Mouse (Mus musculus): ENCODE data around the gene N4bp3. TPM values are rescaled to one million over a fixed set of nuclear protein-coding genes. Genes with fewer than 3 reads are reported as not detected.
"Not testable (repeated sequence)": the region's sequence is repeated elsewhere in the genome, so short reads cannot be mapped to it uniquely, and the experiment has no call there.

Gene N4bp3
- polyA plus RNA-seq, 1 experiment from 2014 or later, result 22.3 TPM

DNA sequence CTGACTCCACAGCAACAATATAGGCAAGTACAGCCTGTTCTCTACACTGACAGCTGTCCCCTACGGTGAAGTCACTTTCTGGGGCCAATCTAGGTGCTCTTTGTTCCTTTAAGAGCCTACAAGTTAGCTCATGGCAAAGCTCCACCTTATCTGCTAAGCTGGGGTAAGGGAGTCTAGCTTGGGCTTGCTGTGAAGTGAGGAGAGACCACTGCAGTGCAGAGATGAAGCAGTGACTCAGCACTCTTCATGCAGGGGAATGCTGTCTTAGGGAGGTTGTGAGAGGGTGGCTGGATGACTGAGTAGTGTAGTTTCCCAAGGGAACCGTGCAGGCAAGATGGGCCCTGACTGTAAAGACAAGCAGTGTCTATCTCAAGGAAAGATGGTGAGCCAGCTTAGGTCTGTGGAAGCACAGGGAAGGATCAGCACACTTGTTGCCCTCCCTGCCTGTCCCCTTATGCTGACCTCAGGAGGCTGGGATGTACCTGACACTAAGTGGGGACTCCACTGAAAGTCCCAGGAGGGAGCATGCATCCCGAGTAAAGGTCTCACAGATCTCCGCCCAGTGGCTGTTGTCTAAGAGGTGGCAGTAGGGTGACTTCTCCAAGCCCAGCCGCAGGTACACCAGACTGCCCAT, 25.3 kb downstream of the N4bp3 start:
- Histone ChIP-seq H3K36me3 (ENCODE audit: control insufficient read depth, insufficient read depth, low read length) (peaks cover 27% of the 10 kb centered on the region), H3K9me3 (replicated peaks; ENCODE audit: control insufficient read depth, low read length, poor library complexity, severe bottlenecking) (no peaks in the 10 kb centered on the region), H3K4me2 (ENCODE audit: low read length) (no peak overlapping the region), H3K27me3 (ENCODE audit: control insufficient read depth, insufficient read depth, low read depth, low read length) (no peaks in the 10 kb centered on the region), H3K4me3 (ENCODE audit: low read depth, low read length) (no peak overlapping the region), H3K9ac (ENCODE audit: low read depth, low read length) (no peak overlapping the region), H3K27ac (ENCODE audit: low read length) (no peak overlapping the region), H3K4me1 (ENCODE audit: control insufficient read depth, insufficient read depth, low read length) (peaks cover 10% of the 10 kb centered on the region)
- WGBS, result 85% methylated on average over 5 of the region's 5 CpGs
- no peak for ATAC-seq

GRCm38 (mm10) chr11:51622971-51623491, 27.6 kb downstream of the N4bp3 start:
- no peaks in the 10 kb centered on the region for H3K9me3 ChIP-seq (replicated peaks; ENCODE audit: control insufficient read depth, low read length, poor library complexity, severe bottlenecking)
- H3K4me1 ChIP-seq (ENCODE audit: control insufficient read depth, insufficient read depth, low read length), result peaks cover 15% of the 10 kb centered on the region
- H3K4me2 ChIP-seq (ENCODE audit: low read length), result no peak overlapping the region
- H3K9ac ChIP-seq (ENCODE audit: low read depth, low read length), result no peak overlapping the region
- 93% methylated on average over 7 of the region's 7 CpGs for WGBS
- ATAC-seq, result no peak
- H3K27me3 ChIP-seq (ENCODE audit: control insufficient read depth, insufficient read depth, low read depth, low read length), result no peaks in the 10 kb centered on the region
- peaks cover 27% of the 10 kb centered on the region for H3K36me3 ChIP-seq (ENCODE audit: control insufficient read depth, insufficient read depth, low read length)
- H3K4me3 ChIP-seq (ENCODE audit: low read depth, low read length), result no peak overlapping the region
- H3K27ac ChIP-seq (ENCODE audit: low read length), result no peak overlapping the region

GRCm38 (mm10) chr11:51621776-51622175, 28.9 kb downstream of the N4bp3 start:
- no peaks in the 10 kb centered on the region for H3K27me3 ChIP-seq (ENCODE audit: control insufficient read depth, insufficient read depth, low read depth, low read length)
- ATAC-seq, result no peak

DNA sequence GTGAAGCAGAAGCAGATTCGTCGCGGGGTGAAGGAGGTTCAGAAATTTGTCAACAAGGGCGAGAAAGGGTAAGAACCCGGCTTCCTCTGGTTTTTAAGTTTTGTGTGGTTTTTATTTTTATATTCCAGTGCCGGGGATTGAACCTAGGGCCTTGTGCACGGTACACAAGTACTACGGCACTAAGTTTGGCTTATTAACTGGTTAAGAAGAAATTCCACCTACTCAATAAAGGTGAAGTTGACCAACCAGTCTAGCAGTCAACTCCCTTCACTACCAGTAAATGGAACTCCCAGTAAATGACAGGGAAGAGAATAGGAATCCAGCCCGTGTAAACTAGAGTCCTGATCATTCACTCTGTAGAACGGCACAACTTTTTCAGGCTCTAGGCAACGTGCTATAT, 30.6 kb downstream of the N4bp3 start:
- H3K27ac ChIP-seq (ENCODE audit: low read length), result no peak overlapping the region
- no peak for ATAC-seq
- WGBS, result 2% methylated on average over 11 of the region's 11 CpGs

More at GRCm38 (mm10) chr11:51621776-51622175, 28.9 kb downstream of the N4bp3 start:
- Histone ChIP-seq H3K4me2 (ENCODE audit: low read length) (no peak overlapping the region), H3K4me3 (ENCODE audit: low read depth, low read length) (no peak overlapping the region), H3K4me1 (ENCODE audit: control insufficient read depth, insufficient read depth, low read length) (peaks cover 15% of the 10 kb centered on the region), H3K27ac (ENCODE audit: low read length) (no peak overlapping the region), H3K9me3 (replicated peaks; ENCODE audit: control insufficient read depth, low read length, poor library complexity, severe bottlenecking) (no peaks in the 10 kb centered on the region), H3K36me3 (ENCODE audit: control insufficient read depth, insufficient read depth, low read length) (peaks cover 25% of the 10 kb centered on the region), H3K9ac (ENCODE audit: low read depth, low read length) (no peak overlapping the region)
- 88% methylated on average over 2 of the region's 2 CpGs for WGBS

GRCm38 (mm10) chr11:51619409-51620060, 31.1 kb downstream of the N4bp3 start, which contains the start of gene Nhp2:
Gene Nhp2, plus strand, starts transcription at chr11:51619735.
- peak within 1 kb of the TSS; percentile 53 for H3K9ac ChIP-seq (ENCODE audit: low read depth, low read length)
- no peak within 1 kb of the TSS for H3K27ac ChIP-seq (ENCODE audit: low read length)
- ATAC-seq, result peak; percentile 96
- peak within 1 kb of the TSS; percentile 82 for H3K4me2 ChIP-seq (ENCODE audit: low read length)
- H3K4me1 ChIP-seq (ENCODE audit: control insufficient read depth, insufficient read depth, low read length), result peaks cover 18% of the 10 kb centered on the region
- H3K27me3 ChIP-seq (ENCODE audit: control insufficient read depth, insufficient read depth, low read depth, low read length), result no peaks in the 10 kb centered on the region
- peak within 1 kb of the TSS; percentile 49 for H3K4me3 ChIP-seq (ENCODE audit: low read depth, low read length)
- peaks cover 17% of the 10 kb centered on the region for H3K36me3 ChIP-seq (ENCODE audit: control insufficient read depth, insufficient read depth, low read length)
- no peaks in the 10 kb centered on the region for H3K9me3 ChIP-seq (replicated peaks; ENCODE audit: control insufficient read depth, low read length, poor library complexity, severe bottlenecking)
- WGBS, result under 1% methylated on average over 51 of the region's 51 CpGs

More for the DNA sequence above, 30.6 kb downstream of the N4bp3 start:
- peak overlapping the region; percentile 82 for H3K4me2 ChIP-seq (ENCODE audit: low read length)
- peak overlapping the region; percentile 53 for H3K9ac ChIP-seq (ENCODE audit: low read depth, low read length)
- H3K4me3 ChIP-seq (ENCODE audit: low read depth, low read length), result peak overlapping the region; percentile 49
- H3K4me1 ChIP-seq (ENCODE audit: control insufficient read depth, insufficient read depth, low read length), result peaks cover 18% of the 10 kb centered on the region
- H3K9me3 ChIP-seq (replicated peaks; ENCODE audit: control insufficient read depth, low read length, poor library complexity, severe bottlenecking), result no peaks in the 10 kb centered on the region
- peaks cover 19% of the 10 kb centered on the region for H3K36me3 ChIP-seq (ENCODE audit: control insufficient read depth, insufficient read depth, low read length)
- H3K27me3 ChIP-seq (ENCODE audit: control insufficient read depth, insufficient read depth, low read depth, low read length), result no peaks in the 10 kb centered on the region

DNA sequence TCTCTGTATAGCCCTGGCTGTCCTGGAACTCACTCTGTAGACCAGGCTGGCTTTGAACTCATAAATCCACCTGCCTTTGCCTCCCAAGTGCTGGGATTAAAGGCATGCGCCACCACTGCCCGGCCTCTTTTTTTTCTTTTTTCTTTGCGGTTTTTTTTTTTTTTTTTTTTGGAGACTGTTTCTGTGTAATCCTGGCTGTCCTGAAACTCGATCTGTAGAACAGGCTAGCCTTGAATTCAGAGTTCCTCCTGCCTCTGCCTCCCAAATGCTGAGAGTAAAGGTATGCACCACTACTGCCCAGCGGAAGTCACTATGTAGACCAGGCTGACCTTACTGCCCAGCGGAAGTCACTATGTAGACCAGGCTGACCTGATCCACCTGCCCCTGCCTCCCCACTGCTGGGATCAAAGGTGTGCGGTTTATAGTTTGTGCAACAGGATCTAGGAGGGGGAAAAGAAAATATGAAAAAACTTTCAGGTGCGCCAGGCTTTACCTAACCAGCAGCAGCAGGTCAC, 31.7 kb downstream of the N4bp3 start:
- H3K9ac ChIP-seq (ENCODE audit: low read depth, low read length), result peak overlapping the region; percentile 36; the same call in 1 of the 2 replicates
- H3K4me1 ChIP-seq (ENCODE audit: control insufficient read depth, insufficient read depth, low read length), result peaks cover 18% of the 10 kb centered on the region
- peak; percentile 64 for ATAC-seq
- H3K36me3 ChIP-seq (ENCODE audit: control insufficient read depth, insufficient read depth, low read length), result peaks cover 12% of the 10 kb centered on the region
- WGBS, result 49% methylated on average over 8 of the region's 8 CpGs
- H3K4me3 ChIP-seq (ENCODE audit: low read depth, low read length), result peak overlapping the region; percentile 49
- peak overlapping the region; percentile 82 for H3K4me2 ChIP-seq (ENCODE audit: low read length)
- H3K27me3 ChIP-seq (ENCODE audit: control insufficient read depth, insufficient read depth, low read depth, low read length), result no peaks in the 10 kb centered on the region
- H3K9me3 ChIP-seq (replicated peaks; ENCODE audit: control insufficient read depth, low read length, poor library complexity, severe bottlenecking), result no peaks in the 10 kb centered on the region
- H3K27ac ChIP-seq (ENCODE audit: low read length), result no peak overlapping the region

DNA sequence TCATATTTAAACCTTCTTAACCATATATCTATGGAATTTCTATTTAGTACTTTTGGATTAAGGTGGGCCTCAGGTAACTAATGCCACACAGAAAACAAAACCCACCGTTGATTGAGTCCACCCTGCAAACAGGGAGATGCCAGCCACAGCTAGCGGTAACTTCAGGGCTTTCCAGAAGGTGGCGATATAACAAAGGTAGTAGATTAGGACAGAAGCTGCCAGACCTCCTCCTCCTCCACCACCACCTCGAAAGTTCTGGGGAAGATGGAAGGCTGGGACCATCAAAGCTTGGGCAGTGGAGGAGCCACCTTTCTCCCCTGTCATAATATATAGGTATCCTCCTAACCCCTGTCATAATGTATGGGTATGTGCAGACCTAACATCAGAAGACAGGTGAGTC, 32.9 kb downstream of the N4bp3 start:
- Histone ChIP-seq H3K4me1 (ENCODE audit: control insufficient read depth, insufficient read depth, low read length) (peaks cover 18% of the 10 kb centered on the region), H3K36me3 (ENCODE audit: control insufficient read depth, insufficient read depth, low read length) (peaks cover 3% of the 10 kb centered on the region; the same call in 1 of the 2 replicates), H3K27me3 (ENCODE audit: control insufficient read depth, insufficient read depth, low read depth, low read length) (no peaks in the 10 kb centered on the region), H3K9ac (ENCODE audit: low read depth, low read length) (no peak overlapping the region), H3K9me3 (replicated peaks; ENCODE audit: control insufficient read depth, low read length, poor library complexity, severe bottlenecking) (no peaks in the 10 kb centered on the region), H3K4me3 (ENCODE audit: low read depth, low read length) (no peak overlapping the region), H3K27ac (ENCODE audit: low read length) (no peak overlapping the region), H3K4me2 (ENCODE audit: low read length) (no peak overlapping the region)
- 4% methylated on average over 4 of the region's 4 CpGs for WGBS
- ATAC-seq, result no peak

DNA sequence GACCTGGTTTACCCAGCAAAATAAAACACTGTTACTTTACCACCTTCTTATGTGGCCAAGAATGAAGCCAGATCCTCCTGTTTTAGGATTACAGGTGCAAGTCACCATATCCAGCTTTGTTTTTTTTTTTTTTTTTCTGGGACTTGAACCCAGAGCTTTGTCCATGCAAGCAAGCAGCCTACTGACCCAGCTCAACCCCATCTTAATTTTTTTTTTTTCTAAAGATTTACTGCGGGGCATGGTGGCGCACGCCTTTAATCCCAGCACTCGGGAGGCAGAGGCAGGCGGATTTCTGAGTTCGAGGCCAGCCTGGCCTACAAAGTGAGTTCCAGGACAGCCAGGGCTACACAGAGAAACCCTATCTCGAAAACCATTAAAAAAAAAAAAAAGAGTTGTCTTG, 34.5 kb downstream of the N4bp3 start:
- H3K9me3 ChIP-seq (replicated peaks; ENCODE audit: control insufficient read depth, low read length, poor library complexity, severe bottlenecking); H3K4me3 ChIP-seq (ENCODE audit: low read depth, low read length); H3K27ac ChIP-seq (ENCODE audit: low read length); H3K36me3 ChIP-seq (ENCODE audit: control insufficient read depth, insufficient read depth, low read length); ATAC-seq; H3K27me3 ChIP-seq (ENCODE audit: control insufficient read depth, insufficient read depth, low read depth, low read length): not testable (repeated sequence)
- peak overlapping the region; percentile 69 for H3K4me2 ChIP-seq (ENCODE audit: low read length)
- H3K4me1 ChIP-seq (ENCODE audit: control insufficient read depth, insufficient read depth, low read length), result peaks cover 16% of the 10 kb centered on the region
- H3K9ac ChIP-seq (ENCODE audit: low read depth, low read length), result peak overlapping the region; percentile 62; the same call in 1 of the 2 replicates
- 91% methylated on average over 7 of the region's 7 CpGs for WGBS

GRCm38 (mm10) chr11:51615601-51616000, 35.0 kb downstream of the N4bp3 start:
- Histone ChIP-seq H3K4me3 (ENCODE audit: low read depth, low read length) (peak overlapping the region; percentile 32), H3K4me1 (ENCODE audit: control insufficient read depth, insufficient read depth, low read length) (peaks cover 12% of the 10 kb centered on the region), H3K36me3 (ENCODE audit: control insufficient read depth, insufficient read depth, low read length) (no peaks in the 10 kb centered on the region), H3K4me2 (ENCODE audit: low read length) (peak overlapping the region; percentile 69), H3K9ac (ENCODE audit: low read depth, low read length) (peak overlapping the region; percentile 62), H3K27me3 (ENCODE audit: control insufficient read depth, insufficient read depth, low read depth, low read length) (no peaks in the 10 kb centered on the region), H3K27ac (ENCODE audit: low read length) (peak overlapping the region; percentile 26; the same call in 1 of the 2 replicates), H3K9me3 (replicated peaks; ENCODE audit: control insufficient read depth, low read length, poor library complexity, severe bottlenecking) (no peaks in the 10 kb centered on the region)
- WGBS, result 6% methylated on average over 14 of the region's 14 CpGs
- no peak for ATAC-seq

All from midbrain, embryonic 16.5 days (tissue).